Mouse (Mus musculus) forebrain, embryonic 10.5 days (tissue): Measurements from ENCODE around the gene Bmp6. TPM values are rescaled to one million over a fixed set of nuclear protein-coding genes. Genes with fewer than 3 reads are reported as not detected.

Experiments
- DNase-seq: peaks from one replicate; pipeline ENCODE4 v3.0.0-alpha.2; 2017; ENCODE audit warnings: low spot score; ENCODE audit errors: extremely low spot score
- H3K27ac ChIP-seq: fragments of 300-500 bp; sonication (generic); 2 replicates; pipeline ENCODE4 v1.5.1; 2016; ENCODE audit warnings: mild to moderate bottlenecking
- H3K27me3 ChIP-seq: fragments of 300-500 bp; sonication (generic); 2 replicates; pipeline ENCODE4 v1.6.1; 2016; ENCODE audit warnings: mild to moderate bottlenecking; ENCODE audit not compliant: poor library complexity, severe bottlenecking
- H3K36me3 ChIP-seq: fragments of 300-500 bp; sonication (generic); replicated peaks from 2 replicates; pipeline ENCODE4 v1.6.1; 2016; ENCODE audit warnings: mild to moderate bottlenecking, moderate library complexity
- H3K4me1 ChIP-seq: fragments of 300-500 bp; sonication (generic); 2 replicates; pipeline ENCODE4 v1.6.1; 2016
- H3K4me3 ChIP-seq: fragments of 300-500 bp; sonication (generic); 2 replicates; pipeline ENCODE4 v1.5.1; 2016; ENCODE audit warnings: mild to moderate bottlenecking, moderate library complexity
- H3K9me3 ChIP-seq: fragments of 300-500 bp; sonication (generic); 2 replicates; pipeline ENCODE4 v1.6.1; 2016; ENCODE audit warnings: mild to moderate bottlenecking, moderate library complexity
- WGBS: fragments of 180-500 bp; shearing (Covaris S2); methylation state at CpG from one replicate; pipeline ENCODE4 v1.1.7; 2016; 5-methylcytosine and 5-hydroxymethylcytosine counted together
- polyA plus RNA-seq: library from polyadenylated mRNA; unstranded; fragments of >200 nt; fragmentation: Nextera tagmentation; extraction: Ambion mirVana; gene quantifications from 2 replicates; pipeline ENCODE4 v1.2.1, GENCODE M21; 2016

Bmp6 gene
- polyA plus RNA-seq, 1 experiment from 2014 or later = 2.5 TPM

GRCm38 (mm10) chr13:38546754-38547153 is 201.8 kb downstream of the Bmp6 start:
- no peak overlapping the region for H3K27ac ChIP-seq
- H3K4me1 ChIP-seq = no peaks in the 10 kb centered on the region
- H3K9me3 ChIP-seq = no peaks in the 10 kb centered on the region
- H3K4me3 ChIP-seq = no peak overlapping the region
- 86% methylated on average over 4 of the region's 4 CpGs for WGBS
- DNase-seq = no peak
- H3K36me3 ChIP-seq = no peaks in the 10 kb centered on the region
- no peaks in the 10 kb centered on the region for H3K27me3 ChIP-seq

GRCm38 (mm10) chr13:38547717-38548116 is 202.8 kb downstream of the Bmp6 start:
- Histone ChIP-seq H3K27ac (no peak overlapping the region), H3K4me1 (no peaks in the 10 kb centered on the region), H3K9me3 (no peaks in the 10 kb centered on the region), H3K27me3 (no peaks in the 10 kb centered on the region), H3K36me3 (no peaks in the 10 kb centered on the region), H3K4me3 (no peak overlapping the region)
- DNase-seq = no peak
- WGBS = 95% methylated on average over 5 of the region's 5 CpGs

GRCm38 (mm10) chr13:38548681-38549080 is 203.8 kb downstream of the Bmp6 start:
- Histone ChIP-seq H3K4me1 (no peaks in the 10 kb centered on the region), H3K27me3 (no peaks in the 10 kb centered on the region)
- WGBS = 77% methylated on average over 5 of the region's 5 CpGs

More at GRCm38 (mm10) chr13:38548681-38549080, 203.8 kb downstream of the Bmp6 start:
- no peak for DNase-seq
- H3K36me3 ChIP-seq = no peaks in the 10 kb centered on the region
- H3K4me3 ChIP-seq = no peak overlapping the region
- H3K9me3 ChIP-seq = no peaks in the 10 kb centered on the region
- no peak overlapping the region for H3K27ac ChIP-seq

Other genes starting within 250 kb of the Bmp6 start
- 0.92 and 1.2 TPM in 2 replicates for gene Dsp, start 193.8 kb upstream of the Bmp6 start, polyA plus RNA-seq
- gene Snrnp48, start 140.2 kb upstream of the Bmp6 start, polyA plus RNA-seq = 39.0 and 40.0 TPM in 2 replicates
- 144 and 153 TPM in 2 replicates for gene Txndc5, start 183.7 kb downstream of the Bmp6 start, polyA plus RNA-seq